Mouse (Mus musculus) right cerebral cortex, adult 18-20 months (tissue): ENCODE results near the gene BC005537.
"Not testable (repeated sequence)": the region's sequence is repeated elsewhere in the genome, so short reads cannot be mapped to it uniquely, and the experiment has no call there.

Source experiments
- DNase-seq: peaks from one replicate; pipeline ENCODE4 v3.0.0; 2022; ENCODE audit warnings: mixed read lengths

The BC005537 gene

DNA sequence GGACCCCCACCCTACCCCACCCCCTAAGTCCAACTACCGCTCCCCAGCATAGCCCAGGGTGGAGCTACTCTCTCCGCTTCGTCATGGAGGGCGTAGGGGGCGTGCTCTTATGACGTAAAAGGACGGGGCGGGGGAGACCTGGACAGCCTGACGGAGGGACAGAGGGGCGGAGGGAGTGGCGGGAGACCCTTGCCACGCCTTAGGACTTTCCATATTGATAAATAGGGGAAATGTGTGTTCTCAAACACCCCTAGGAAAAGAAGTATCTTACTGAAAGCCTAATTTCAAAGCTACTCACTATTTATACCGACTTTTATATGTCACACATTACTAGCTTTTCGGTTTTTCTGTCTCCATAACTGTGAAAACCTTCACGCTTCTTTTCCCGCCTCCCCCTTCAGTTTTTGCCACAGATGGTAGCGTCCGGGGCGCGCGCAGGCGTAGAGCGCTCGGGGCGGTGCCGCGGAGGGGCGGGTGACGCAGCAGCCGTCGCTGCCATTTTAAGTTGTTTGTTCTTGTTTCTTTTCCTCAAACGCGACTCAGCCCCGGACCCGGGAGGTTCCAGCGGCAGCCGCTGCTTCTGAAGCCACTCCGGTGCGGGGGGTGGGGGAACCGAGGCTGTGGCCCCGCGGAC, 666 bp upstream of the BC005537 start:
- DNase-seq = peak; percentile 97

DNA sequence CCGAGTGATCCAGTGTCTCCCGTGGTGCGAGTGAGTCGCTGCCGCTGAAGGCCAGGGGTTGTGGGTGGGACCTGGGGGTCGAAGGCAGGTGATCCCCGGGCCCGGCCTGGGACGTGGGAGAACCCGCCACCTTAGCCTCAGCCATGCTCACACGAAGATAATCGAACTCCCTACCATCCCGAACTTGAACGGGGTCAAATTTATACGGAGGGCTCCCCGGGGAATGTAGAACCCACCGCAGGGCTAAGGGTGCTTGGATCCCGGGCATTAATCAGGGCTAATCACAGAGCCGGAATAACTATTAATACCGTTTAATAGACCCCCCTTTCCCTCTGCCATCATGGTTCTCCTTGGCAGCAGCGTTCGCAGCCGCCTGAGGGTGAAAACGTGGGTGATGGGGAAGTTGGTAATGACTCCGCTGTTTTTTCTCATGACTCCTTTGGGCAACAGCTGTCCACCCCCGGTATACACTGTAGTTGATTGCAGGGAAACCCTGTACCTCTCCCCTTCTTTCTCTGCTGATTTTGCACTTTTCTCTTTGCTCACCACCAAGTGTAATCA, 754 bp downstream of the BC005537 start:
- DNase-seq = no peak

GRCm38 (mm10) chr13:24803196-24803595, 1.7 kb downstream of the BC005537 start:
- DNase-seq = no peak

DNA sequence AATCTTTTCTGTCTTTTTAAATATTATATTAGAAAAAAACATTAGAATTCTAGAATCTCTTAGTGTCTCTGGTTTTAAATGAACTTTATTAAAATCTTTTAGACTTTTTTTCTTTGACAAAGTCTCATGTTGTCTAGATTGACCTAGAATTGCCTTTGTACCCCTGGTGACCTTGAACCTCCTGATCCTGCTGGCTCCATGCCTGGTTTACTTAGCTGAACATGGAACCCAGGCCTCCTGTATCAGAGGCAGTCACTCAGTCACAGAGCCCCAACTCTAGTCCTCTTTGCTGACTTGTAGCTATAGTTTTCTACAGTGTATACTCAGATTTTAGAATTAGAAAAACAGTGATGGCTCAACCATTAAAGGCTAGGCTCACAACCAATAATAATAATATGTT, 4.6 kb downstream of the BC005537 start:
- DNase-seq = no peak

DNA sequence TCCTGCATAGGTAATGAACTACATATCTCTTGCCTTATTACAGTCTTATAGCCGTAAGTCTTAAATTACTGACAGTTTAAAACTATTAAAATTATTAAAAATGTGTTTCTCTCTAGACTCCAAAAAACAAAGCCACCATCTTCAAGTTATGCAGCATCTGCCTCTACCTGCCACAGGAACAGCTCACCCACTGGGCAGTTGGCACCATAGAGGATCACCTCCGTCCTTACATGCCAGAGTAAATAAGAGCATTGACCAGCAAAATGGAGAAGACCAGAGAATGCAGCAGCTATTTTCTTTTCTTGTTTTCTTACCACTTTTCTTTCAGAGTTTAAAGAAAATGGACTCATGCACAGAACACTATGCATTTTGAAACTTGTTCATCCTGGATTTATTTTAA, 11.1 kb downstream of the BC005537 start:
- no peak for DNase-seq

- DNase-seq = no peak
Measured at GRCm38 (mm10) chr13:24814616-24815015, 13.2 kb downstream of the BC005537 start.

DNA sequence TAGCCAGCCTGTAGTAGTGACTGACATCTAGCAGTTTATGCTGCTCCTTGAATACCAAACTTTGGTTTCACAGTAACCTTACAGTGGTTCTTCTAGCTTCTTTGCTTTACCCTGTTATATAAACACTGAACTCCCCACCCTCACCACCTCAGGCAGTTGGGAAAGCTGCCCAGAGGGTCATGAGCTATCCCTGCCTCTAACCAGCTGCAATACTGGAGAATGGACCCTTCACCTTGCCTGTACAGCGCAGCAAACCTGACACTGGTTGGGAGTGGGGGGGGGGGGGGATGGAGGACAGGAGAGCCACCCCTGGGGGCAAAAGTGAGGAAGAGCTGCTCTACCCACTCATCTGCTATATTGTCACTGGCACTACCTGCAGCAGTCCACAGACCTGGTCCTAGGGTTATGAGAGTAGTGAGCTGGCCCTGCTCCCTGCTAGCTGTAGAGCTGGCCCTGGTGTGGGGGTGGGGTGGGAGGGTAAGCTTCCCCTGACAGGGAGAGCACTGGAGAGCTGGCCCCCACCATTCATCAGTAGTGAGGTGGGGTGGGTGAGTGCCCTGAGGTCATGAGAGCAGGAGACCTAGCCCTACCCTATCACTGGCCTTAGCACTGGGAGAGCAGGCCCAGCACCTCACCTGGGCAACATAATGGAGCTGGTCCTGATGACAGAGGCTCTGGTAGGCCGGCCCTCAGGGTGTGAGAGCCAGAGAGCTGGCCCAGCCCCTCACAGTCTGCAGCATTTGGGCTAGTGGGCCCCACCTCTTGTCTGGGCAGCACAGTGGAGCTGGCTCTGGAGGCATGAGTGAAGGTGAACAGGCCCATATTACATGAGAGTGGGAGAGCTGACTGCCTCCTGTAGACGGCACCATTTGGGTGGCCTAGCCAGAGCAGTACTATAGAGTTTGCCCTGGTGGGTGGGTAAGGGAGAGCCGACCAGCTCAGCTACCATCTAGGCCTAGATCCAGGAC, 15.0 kb downstream of the BC005537 start:
- no peak for DNase-seq

DNA sequence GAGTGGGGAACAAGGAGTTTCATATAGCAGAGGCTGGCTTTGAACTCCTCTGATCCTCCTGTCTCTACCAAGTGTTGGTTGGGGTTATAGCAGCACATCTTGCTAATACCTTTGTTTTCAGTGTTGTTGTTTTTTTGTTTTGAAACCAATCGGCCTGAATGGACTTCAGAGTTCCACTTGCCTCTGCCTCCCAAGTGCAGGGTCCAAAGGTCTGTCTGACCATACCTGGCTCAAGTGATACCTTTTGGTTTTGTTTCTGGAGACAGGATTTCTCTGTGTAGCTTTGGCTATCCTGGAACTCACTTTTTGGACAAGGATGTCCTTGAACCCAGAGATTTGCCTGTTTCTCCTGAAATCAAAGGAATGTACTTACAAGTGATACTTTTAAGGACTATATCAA, 18.5 kb downstream of the BC005537 start:
- no peak for DNase-seq

DNA sequence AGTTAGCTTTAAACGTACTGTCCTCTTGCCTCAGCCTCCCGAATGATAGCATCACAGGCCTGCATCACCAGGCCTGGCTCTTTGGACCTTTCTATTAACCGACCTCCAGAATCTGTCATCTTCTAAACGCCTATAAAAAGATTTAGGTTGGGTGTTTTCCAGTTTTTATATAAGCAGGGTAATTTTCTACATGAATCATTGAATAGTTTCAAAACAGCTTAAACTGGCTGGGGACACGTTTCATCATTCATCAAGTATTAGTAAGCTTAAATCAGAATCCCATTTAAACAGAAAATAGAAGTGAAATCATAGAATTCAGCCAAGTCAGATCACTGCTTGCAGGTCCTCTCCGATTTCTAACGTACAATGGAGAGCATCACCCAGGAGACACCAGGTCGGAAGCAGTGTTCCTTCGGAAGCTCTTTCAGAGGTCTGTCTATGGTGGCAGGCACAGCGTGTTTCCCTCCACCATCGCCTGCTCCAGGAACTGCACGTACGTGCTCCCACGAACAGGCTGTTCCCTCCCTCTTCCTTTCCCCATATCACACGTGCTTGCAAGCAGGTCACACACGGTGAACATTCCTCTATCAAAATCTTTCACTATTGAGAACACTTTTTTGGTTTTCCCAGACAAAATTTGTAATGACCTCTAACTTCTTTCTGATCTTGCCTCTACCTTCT, 21.3 kb downstream of the BC005537 start:
- no peak for DNase-seq

GRCm38 (mm10) chr13:24824647-24825046, 23.2 kb downstream of the BC005537 start:
- DNase-seq = no peak

DNA sequence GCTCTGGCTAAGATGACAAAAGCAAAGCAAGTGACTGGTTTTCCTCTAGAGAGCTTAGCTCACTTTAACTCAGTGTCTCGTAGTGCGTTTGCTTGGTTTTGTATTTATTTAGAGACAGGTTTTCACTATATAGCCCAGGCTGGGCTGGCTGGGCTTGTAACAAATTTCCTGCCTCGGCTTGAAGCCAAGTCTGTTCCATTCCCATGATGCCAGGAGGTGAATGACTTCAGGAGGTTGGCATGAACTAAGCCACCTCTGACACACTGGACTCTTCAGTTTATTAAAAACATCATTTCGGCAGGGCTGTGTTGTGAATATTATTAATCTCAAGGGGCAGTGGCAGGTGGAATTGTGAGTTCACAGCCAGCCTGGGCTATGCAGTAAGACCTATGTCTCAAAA, 24.1 kb downstream of the BC005537 start:
- DNase-seq = no peak

DNA sequence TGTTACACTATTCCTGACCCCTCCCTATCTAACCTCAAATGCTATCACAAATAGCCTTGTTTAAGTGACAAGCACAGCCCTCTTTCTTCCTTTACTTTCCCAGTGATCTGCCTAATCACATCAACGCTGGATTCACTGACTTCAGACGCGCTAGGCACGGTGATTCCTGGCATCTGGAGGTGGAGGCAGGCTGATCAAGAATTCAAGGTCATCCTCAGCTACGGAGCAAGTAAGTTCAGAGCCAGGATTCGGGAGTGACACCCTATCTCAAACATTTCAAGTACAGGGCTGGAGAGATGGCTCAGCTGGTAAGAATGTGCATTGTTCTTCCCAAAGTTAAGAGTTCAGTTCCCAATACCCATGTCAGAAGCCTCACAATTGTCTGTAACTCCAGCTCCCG, 24.7 kb downstream of the BC005537 start:
- DNase-seq = no peak

- DNase-seq = no peak
Measured at GRCm38 (mm10) chr13:24830756-24831352, 29.4 kb downstream of the BC005537 start.

GRCm38 (mm10) chr13:24831353-24832130, 30.1 kb downstream of the BC005537 start, which contains the start of the genes Acot13 and Tdp2:
Acot13 (minus strand) TSS chr13:24831540.
Tdp2 (plus strand) TSS chr13:24831679.
- DNase-seq = peak; percentile 94

DNA sequence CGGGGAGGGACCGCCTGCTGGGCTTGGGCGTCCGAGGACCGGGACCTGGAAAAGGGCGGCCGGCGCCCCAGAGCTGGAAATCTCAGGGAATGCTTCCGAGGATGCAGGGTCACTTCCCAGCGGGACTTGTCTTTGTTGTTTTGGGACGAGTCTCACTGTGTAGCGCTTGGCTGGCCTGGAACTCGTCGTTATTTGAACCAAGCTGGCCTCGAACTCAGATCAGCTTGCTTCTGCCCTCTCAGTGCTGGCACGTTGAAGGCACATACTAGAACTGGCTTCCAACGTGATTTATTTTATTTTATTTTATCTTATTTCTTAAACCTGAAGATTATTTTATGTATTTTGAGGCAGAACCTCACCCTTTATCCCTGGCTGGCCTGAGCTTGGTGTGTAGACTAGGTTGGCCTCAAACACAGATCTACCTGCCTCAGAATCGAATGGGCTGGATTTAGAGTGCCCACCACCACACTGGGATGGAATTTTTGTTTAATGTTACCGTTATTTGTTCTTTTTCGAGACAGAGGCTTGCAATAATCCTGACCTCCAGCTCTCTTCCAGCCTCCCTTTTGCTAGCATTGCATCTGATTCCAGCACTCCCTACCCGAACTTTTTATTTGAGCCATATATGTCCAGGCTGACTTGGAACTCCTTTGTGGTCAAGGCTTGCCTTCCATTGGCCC, 30.8 kb downstream of the BC005537 start:
- DNase-seq = no peak

DNA sequence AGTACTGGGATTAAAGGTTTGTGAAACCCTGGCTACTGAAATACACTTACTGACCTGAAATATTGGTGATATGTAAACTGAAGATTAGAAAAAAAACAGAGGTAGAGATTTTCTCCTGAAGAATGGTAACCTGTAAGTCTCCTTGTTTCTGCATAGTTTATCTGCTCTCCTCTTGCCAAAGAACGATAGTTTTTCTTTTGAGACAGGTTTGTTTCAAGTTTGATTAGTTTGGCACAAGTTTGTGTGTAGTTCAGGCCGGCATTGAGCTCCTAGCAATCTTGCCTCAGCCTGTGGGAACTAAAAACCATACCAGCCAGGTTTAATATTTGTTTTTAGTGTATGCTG, 31.3 kb downstream of the BC005537 start:
- DNase-seq = no peak

DNA sequence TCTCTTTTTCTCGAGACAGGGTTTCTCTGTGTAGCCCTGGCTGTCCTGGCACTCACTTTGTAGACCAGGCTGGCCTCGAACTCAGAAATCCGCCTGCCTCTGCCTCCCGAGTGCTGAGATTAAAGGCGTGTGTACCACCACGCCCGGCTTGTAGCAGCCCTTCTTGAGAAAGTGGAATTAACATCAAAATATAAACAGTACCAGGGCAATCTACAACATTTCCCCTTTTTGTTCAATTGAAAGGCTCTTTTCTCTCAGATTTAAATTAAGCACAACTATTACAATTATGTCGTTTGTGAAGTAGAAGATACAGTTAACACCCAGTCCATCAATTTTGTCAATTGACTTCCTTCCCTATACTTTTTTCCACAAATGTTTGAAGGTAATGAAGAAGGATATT, 36.3 kb downstream of the BC005537 start:
- not testable (repeated sequence) for DNase-seq

DNA sequence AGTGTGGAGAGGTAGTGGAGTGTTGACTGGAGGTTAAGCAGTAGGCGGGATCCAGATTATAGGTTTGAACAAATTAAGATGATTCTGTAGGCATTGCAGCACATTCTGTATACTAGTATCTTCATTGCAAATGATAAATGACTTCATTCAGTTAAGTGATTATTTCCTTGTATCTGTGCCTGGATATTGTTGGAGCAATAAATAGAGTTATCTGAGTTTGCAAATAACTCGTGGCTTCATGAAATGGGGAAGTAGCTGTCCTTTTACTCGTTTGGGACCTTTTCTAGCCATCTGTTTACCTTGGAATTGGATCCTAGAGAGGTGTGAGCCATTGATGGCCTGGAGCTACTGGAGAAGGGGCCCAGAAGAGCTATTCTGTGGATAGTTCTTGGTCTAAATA, 38.4 kb downstream of the BC005537 start:
- no peak for DNase-seq

GRCm38 (mm10) chr13:24841702-24842101, 40.2 kb downstream of the BC005537 start:
- no peak for DNase-seq

DNA sequence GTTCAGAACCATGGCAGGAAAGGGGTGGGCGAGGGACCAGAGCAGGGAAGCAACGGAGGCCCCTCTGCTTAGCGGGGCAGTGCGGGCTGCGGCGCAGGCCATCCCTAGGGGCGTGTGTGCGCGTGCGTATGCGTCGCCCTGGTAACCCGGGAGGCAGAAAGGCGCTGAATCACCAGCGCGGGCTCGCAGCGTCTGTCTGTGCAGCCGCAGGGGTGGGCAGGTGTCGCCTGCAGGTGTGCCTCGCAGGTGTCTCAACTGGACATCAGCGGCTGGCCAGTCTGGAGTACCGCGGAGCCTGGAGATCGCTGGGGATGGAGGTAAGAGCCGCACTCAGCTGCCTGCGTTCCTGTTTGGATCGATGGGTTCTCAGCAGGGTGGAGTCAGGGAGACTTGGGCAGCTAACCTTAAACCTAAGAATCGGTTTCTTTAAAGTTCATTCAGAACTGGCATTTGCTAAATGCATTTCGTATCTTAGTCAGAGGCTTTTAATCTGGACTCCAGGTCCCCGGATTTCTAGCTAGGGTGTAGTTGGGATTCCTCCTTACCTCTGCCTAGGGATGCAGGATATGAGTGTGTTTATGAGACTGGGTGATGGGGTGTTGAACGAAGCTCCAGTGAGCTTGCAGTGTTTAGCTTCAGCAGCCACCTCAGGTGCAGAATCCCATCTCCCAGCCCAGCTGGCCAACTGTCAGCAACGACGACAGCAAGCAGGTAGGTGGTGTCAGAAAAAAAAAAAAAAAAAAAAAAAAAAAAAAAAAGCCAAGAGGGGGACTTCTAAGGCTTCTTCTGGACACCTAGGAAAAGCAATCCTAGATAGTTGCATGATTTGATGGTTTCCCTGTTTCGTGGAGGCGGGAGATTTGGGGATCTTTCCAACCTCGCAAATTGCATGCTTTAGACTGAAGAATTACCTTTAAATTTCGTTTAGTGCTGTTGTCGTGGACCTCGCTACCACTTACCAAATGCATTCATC, 43.8 kb downstream of the BC005537 start, which contains the start of gene D130043K22Rik:
TSS of gene D130043K22Rik (plus strand) at position 153 of the 973 bp plus-strand sequence.
- DNase-seq = peak; percentile 85
